Mouse (Mus musculus) myocyte (in vitro differentiated cells): ENCODE data around the gene Fbxo34.

ENCODE experiments used
- E2F4 ChIP-seq: IDR thresholded peaks from one replicate; pipeline ENCODE4 v1.6.1; 2011; ENCODE audit warnings: mild to moderate bottlenecking, control low read depth, moderate library complexity; ENCODE audit not compliant: insufficient read depth
- MYOG ChIP-seq, 3 experiments: IDR thresholded peaks; one replicate each; pipeline ENCODE4 v1.6.1; 2011; ENCODE audit warnings: control low read depth in 2 of 3, low read depth in 2 of 3, mild to moderate bottlenecking in 2 of 3; ENCODE audit not compliant: insufficient read length in 2 of 3, control insufficient read depth in 1 of 3, insufficient read depth in 1 of 3
- POLR2A ChIP-seq: IDR thresholded peaks from one replicate; pipeline ENCODE4 v1.6.1; 2011; ENCODE audit warnings: low read depth, mild to moderate bottlenecking, control low read depth, moderate library complexity; ENCODE audit not compliant: insufficient read length
- POLR2AphosphoS2 ChIP-seq: IDR thresholded peaks from one replicate; pipeline ENCODE4 v1.6.1; 2011; ENCODE audit warnings: low read depth, control low read depth; ENCODE audit not compliant: insufficient read length
- TCF3 ChIP-seq: IDR thresholded peaks from one replicate; pipeline ENCODE4 v1.6.1; 2011; ENCODE audit warnings: low read depth, control low read depth; ENCODE audit not compliant: insufficient read length
- USF1 ChIP-seq: IDR thresholded peaks from one replicate; pipeline ENCODE4 v1.6.1; 2011; ENCODE audit warnings: low read depth, mild to moderate bottlenecking, control low read depth, moderate library complexity

DNA sequence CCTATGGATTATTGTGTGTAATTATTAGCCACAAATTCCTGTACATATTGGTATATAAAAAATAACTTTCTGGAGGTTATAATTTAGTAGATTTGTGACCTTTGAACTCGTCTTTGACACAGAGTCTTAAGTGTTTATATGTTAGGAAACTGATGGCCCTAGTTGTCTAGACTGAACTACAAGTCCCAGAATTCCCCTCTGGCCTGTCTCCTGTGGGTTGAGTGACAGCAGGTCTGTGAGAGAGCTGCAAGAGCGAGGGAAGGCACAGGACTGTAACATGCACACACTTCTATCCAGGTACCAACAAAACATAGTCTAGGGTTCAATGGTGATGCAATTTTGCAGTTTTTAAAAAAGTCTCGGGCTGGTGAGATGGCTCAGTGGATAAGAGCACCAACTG, 11.3 kb upstream of the Fbxo34 start:
- no peak for TF ChIP-seq MYOG (IDR thresholded peaks at IDR 0.05; ENCODE audit: control insufficient read depth in 1 of 3, insufficient read depth in 1 of 3, insufficient read length in 2 of 3, low read depth in 2 of 3)
- TF ChIP-seq POLR2A = no peak
- TF ChIP-seq USF1 = no peak
- TF ChIP-seq E2F4 = no peak
- TF ChIP-seq POLR2AphosphoS2 = no peak
- no peak for TF ChIP-seq TCF3
